Mouse (Mus musculus): ENCODE data around the gene Celf5.

Gene Celf5

DNA sequence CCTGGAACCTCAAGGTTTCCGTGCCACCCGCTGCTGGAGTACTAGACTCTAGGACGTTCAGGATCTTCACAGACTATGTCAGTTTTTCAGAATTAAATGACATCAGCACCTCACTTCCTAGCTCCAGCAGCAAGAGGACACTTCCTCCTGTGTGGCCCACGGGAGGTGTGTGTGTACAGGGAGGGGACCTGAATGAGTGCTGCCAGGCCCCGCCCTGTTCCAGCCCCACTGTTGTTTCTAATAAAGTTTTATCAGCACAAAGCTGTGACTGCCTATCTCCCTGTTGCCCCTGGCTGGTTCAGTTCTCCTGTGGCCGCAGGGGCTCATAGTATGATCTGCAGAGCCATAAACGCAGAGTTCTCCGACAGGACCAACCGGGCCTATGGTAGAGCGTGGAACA is 8.0 kb downstream of the Celf5 start:
- no peak for DNase-seq (ENCODE audit: low spot score in 2 of 2)

DNA sequence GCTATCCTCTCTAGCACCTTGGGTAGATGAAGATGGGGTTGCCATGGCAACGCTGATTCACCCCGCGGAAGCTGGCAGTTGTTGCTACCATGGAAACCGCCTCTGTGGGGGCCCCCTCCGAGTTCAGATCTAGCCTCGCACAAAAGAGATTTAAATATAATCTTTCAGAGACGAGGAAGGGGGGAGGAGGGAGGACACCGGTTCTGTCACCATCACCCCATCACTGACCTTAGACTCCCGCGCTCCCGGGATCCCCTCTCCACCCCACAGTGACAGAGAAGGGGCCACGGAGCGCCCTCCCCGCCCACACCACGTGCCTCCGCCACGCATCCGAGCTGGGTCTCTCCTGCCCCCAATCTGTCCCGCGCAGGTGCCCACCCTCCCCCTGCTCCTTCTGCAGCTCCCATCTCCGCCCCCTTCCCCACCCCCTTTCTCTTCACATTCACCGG is 9.5 kb downstream of the Celf5 start:
- DNase-seq (ENCODE audit: low spot score in 2 of 2): peak; percentile 92 to 93

DNA sequence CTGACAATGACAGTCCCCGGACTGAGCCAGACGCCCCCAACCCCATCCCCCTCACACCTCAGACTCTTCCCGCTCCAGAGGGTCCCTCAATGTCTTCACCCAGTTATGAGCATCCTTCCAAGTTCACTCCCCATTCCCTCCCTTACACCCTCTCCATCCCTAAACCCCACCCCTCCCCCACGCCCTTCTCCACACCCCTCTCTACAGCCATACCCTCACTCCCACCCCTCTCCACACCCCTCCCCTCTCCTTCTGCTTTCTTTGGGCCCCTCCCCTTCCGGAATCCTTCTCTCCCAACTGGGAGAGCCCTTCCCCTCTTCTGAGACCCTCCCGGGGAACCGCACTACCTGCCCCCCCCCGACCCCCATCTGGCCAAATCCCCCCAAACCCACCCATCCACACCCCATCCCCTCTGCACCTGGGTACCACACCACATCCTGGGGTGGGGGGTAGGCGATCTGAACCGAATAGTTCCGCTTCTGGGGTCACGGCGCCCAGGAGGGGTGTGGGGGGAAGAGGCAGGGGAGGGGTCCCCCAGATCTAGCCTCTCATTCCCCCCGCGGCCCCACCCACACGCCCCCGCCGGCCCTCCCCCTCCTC is 10.0 kb downstream of the Celf5 start:
- DNase-seq (ENCODE audit: low spot score in 2 of 2): no peak

DNA sequence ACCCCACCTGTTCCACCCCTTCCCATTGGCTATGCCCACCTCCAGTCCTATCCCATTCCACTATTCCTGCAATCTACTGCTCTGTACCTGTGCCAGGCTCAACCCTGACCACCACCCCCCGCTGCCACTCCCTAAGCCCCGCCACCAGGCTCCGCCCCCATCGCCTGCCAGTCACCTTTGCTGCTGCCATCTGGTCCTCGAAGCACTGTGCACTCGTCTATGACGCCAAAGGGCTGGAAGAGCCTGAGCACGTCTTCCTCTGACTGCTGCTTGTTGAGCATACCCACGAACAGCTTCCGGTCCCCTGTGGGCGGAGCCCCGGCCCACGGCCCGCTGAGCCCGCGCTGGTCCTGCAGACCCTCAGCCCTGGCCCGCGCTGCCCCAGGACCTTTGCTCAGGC is 12.1 kb downstream of the Celf5 start:
- DNase-seq (ENCODE audit: low spot score in 2 of 2): peak in 1 of 2 experiments; percentile 63

DNA sequence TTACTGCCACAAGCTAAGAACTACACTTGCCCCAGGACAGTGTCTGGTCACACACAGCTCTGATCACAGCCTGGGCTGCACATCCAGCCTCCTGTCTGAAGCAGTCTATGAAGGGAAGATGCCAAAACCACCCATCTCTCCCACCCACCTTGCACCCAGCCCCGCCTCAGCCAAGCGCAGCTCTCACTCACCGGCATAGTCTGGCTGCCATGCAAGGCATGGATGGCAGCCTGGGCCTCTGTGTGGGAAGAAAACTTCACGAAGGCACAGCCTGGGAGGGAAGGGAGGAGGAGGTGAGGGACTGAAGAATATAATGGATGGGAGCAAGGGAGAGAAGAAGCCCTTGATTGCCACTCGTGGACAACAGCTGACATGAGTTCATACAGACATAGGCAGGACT is 13.3 kb downstream of the Celf5 start:
- peak; percentile 76 to 88 for DNase-seq (ENCODE audit: low spot score in 2 of 2)

DNA sequence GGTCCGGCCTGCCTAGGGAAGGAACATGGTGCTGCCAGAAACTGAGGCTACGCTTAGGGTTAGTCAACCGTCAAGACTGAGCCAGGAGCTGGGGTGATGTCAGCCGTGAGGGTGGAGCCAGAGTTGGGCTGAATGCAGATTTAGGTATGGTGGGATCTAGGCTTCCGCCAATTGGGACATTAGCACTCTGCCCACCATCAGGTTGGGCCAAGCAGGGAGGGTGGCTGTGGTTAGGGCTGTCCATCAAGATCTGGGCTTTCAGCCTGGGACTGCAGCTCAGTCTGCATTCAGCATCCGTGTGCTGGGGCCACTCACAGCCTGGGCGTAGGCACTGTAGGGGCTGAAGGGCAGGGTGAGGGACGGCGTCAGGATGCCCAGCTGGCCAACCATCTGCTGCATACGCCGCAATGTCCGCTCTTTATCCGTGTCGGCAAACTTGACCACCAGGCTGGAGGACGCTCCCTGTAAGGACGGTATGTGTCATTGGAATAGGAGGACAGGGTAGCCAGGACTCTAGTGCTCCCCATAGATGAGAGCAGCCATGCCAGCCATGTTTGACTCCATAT is 14.8 kb downstream of the Celf5 start:
- no peak for DNase-seq (ENCODE audit: low spot score in 2 of 2)

DNA sequence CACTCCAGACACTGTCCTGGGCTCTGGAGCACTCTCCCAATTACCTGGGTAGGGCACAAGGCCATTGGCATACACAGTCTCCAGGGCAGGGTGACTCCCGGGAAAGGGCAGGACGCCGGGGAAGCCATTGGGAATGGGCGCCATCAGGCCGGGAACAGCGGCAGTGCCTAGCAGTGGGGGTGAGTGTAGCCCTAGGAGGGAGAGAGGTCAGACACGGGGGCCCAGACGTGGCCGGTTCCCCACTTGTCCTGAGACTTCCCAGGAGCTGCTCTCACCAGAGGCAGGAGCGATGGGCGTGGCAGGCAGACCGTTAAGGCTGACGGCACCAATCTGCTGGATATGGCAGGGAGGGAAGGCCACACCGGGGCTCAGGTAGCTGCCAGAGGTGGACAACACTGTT is 15.6 kb downstream of the Celf5 start:
- DNase-seq (ENCODE audit: low spot score in 2 of 2): no peak

DNA sequence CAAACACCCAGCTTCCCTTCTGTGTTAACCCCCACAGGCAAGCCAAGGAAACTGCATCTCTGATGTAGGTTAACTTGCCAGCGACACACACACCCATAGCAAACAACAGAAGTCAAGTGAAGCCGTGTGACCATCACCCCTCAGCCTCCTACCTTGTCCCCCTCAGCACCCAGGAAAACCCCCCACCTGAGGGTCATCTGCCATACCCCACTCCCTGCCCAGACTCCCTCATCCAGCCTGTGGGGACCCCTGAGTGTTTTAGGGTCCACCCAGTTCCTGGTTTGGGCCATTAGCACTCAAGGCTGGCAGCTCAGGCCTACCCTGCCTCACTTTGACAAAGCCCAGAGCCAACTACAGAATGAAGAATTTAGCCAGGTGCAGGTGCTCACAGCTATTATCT is 16.4 kb downstream of the Celf5 start:
- DNase-seq (ENCODE audit: low spot score in 2 of 2): no peak

DNA sequence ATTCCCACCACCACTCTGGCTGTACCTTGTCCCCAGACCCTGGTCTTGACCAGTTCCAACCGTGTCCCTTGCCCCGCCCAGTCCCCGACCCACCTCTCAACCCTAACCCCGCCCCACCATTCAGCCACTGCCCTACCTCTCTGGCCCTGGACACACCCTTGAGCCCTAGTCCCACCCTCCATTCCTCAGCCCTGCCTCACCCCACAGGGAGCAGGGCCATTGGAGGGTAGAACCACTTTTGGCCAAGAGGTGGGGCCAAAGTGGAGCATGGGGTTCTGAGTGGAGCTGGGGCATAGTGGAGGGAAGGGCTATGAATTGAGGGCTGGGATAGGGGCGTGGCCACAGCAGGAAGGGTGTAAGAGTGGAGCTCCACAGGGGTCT is 17.3 kb downstream of the Celf5 start:
- no peak for DNase-seq (ENCODE audit: low spot score in 2 of 2)

DNA sequence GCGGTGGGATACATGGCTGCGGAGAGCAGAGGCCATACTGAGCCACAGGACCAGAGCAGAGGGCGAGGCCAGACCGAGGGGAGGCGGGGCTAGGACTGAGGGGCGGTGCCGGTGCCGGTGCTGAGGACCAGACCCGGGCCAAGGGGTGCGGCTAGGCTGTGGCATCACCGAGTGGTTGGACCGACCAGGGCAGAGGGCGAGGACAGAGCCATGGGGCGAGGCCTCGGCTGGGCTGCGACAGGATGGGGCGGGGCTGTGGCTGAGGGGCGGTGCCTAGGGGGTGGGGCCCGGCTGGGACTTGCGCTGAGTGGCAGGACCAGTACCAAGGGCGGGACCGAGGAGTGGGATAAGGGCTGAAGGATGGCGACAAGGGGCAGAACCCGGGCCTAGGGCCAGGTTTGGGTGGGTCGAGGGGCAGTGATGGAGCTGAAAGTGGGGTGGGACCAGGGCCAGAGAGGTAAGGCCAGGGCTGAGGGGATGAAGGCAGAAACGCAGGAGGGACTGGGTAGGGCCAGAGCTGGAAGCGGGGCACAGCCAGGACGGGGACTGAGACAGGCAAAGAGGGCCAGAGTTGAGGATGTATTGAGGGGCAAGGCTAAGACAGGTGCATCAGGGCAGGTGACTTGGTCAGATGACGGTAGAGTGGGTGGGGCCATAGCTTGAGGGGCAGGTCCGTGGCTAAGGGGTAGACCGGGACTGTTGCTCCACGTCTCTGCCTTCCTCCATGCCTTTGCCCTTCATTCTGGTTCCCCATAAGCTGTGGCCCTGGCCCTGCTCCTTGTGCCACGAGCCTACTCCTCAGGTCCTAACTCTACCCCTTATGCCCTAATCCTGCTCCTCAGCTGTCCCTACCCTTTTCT is 17.9 kb downstream of the Celf5 start:
- peak; percentile 12 to 17 for DNase-seq (ENCODE audit: low spot score in 2 of 2)

DNA sequence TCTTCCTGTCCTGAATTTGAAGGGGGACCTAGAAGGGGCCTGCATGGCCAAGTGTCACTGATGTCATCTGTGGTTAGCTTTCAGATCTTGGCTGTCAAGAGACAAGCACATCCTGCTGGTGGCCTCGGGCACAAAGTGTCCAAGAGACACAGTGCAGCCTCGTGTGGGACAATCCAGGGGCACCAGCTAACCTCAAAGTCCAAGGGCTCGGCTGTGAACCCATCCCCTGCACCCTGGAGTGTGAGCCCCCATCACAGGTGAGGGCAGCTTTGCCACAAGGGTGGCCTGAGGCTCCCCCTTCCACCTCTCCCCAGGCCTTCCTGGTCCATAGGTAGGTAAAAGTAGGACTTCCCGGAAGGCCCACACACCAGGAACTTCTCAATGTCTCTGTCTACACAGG is 19.0 kb downstream of the Celf5 start:
- DNase-seq (ENCODE audit: low spot score in 2 of 2): peak in 1 of 2 experiments; percentile 1

DNA sequence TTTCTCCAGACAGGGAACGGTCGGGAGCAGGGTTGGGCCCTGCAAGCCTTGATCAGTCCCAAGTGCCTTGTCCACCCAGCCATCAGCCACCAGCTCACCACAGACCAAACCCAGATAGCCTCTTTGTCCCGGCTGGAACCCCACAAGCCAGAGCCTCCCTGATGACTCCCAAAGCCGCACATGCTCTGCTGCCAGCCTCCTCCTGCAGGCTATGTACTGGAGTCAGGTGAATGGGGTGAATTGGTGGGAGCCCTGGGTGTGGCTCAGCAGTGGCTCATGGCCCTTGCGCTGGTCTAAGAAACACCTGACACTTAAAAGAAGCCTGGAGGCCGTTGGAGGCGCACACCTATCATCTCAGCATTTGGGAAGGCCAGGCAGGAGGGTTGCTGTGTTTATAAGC is 19.6 kb downstream of the Celf5 start:
- DNase-seq (ENCODE audit: low spot score in 2 of 2): peak in 1 of 2 experiments; percentile 0

DNA sequence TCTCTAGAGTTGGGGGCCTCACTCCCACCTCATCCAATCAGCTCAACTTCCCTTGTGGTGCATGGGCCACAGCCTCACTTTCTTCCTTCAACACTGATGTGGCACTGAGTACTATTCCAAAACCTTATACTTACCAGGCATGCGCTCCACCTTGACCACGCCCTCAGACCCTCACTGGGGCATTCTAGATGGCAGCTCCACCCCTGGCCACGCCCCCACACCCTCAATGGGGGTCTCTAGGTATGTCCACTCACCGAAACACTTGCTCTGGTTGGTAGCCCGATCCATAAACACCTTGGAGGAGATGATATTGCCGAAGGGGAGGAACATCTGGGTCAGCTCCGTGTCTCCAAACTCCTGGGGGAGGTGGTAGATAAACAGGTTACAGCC is 20.1 kb downstream of the Celf5 start:
- DNase-seq (ENCODE audit: low spot score in 2 of 2): peak in 1 of 2 experiments; percentile 1

DNA sequence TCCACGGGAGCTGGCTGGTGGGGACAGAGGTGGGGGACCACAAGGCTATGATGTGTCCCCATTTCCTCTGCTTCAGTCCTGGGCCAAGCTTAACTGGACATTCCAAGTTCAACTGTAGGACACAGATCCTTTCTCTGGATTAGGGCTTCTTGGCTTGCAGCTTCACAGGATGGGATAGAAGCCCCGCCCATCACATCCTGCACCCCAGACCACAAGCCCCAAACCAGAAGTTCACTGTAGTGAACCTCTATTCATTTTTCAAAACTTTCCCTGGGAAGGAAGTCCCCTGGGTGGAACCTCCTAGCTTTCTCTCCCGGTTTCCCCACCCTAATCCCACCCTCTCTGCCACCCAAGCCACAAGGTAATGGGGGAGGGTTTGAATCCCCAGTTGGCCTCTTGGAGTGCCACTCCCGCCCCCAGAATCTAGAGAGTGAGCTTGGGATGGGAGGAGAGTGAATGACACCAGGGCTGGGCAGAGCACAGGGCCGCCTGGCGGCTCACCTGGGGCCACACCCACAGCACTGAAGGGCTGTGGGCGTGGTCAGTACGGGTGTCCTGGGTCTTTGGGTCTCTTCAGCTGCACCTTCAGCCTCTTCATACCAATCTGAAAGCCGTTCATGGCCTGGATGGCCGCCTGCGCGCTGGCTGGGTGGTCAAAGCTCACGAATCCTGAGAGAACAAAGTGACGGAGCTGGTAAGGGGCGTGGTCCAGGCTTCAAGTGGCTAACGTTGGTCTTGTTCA is 20.7 kb downstream of the Celf5 start:
- DNase-seq (ENCODE audit: low spot score in 2 of 2): peak in 1 of 2 experiments; percentile 3

DNA sequence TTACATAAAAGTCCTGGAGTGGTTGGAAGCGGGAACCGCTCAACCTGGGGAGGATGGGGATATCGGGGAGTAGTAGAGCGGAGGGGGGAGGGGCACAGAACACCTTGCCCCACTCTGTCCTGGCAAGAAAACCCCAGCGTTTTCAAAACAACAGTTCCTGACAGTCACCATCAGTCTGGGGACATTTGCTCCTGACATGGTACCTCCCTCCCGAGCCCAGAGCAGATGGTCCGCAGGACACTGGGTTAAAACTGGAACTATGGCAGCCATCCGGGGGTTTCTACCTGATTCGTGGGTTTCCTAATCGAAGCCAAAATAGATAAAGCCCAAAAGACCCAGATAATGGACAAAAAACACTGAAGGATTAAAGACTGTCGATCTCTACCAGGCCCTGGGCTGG is 21.6 kb downstream of the Celf5 start:
- DNase-seq (ENCODE audit: low spot score in 2 of 2): no peak

DNA sequence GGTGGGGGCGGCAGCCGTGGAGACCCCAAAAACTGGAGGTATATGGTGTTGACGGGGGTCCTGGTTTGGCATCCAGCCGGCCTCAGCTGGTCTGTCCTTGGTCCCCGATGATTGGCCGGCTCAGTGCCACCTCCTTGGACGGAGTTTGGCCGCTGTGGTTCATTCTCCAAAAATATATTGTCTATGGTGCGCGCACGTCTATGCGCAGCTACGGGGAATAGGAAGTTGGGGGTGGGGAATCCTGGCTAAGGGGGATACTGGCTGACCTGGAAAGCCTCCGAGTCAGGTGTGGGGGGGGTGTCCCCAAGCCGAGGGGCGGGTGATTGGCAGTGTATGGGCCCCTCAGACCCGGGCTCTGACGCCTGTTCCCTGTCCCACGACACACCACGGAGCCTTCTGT is 22.0 kb downstream of the Celf5 start:
- no peak for DNase-seq (ENCODE audit: low spot score in 2 of 2)

DNA sequence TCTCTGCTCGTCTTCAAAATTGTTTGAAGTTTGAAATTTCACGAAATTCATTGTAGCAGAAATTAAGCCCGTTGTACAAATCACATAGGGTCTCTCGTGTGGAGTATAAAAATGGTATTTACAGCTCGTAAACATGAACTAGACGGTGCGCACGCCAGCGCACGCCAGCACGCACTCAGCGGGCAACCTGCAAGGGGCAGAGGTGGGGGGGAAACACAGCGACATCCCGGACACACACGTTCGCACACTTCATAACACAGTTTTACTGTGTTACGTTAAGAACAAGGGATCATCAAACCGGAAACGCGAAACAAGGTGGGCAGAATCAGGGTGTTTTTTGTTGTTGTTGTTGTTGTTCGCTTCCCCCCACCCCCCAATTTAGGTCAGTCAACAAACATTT is 23.1 kb downstream of the Celf5 start:
- no peak for DNase-seq (ENCODE audit: low spot score in 2 of 2)

DNA sequence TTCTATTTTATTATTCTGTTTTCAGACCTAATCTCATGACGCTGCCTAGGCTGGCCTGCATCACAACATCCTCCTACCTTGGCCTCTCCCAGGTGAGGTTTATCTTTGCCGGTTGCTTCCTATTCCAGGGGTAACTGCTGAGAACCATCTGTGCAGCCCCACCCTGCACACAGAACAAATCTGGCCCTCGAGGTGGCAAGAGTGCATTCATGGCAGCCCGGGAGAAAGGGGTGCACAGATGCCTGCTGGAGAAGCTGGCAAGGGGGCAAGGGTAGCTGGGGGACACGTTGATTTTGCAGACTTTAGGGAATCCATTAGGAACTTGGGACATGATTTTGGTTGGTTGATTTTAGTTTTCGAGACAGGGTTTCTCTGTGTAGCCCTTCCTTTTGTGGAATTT is 24.2 kb downstream of the Celf5 start:
- no peak for DNase-seq (ENCODE audit: low spot score in 2 of 2)

DNA sequence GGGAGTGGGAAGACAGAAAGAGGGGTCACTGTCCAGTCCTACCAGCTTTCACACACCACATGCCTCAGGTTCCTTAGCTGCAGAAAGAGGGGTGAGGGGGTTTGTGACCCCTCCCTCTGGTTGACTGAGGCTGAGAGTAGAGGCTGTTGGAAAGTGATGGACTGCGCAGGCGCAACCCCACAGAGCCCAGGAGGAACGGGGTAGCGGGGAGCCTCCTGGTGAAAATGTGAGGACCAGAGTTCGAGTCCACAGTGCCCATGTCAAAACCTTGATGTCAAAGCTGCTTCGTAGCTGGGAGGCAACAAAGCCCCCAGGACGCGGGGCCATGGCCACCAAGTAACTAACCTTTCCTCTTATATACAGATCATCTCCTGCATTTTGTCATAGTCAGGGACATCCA is 24.9 kb downstream of the Celf5 start:
- DNase-seq (ENCODE audit: low spot score in 2 of 2): no peak

DNA sequence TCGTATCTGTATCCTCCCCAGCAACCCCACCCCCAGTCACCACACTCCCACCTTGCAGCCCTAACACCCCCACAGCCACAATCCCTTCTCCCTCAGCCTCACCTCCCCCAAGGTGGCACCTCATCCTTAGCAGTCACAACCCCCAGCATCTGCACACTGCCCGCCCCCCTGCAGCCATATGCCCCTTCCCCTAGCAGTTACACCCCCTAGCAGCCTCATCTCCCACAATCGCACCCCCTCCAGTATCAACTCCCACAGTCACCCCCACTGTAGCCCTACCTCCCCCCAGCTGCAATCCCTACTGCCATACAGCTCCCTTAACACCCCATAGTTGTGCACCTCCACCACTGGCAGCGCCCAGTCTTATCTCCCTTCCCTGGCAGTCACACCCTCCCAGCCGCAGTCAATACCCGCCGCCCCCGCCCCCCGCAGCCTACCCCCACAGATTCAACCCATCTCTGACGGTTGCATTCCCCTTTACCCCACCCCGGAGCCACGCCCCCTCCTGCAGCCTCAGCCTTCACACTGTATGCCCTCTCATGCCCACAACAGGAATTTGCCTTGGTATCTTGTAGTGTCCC is 25.4 kb downstream of the Celf5 start:
- DNase-seq (ENCODE audit: low spot score in 2 of 2): no peak

DNA sequence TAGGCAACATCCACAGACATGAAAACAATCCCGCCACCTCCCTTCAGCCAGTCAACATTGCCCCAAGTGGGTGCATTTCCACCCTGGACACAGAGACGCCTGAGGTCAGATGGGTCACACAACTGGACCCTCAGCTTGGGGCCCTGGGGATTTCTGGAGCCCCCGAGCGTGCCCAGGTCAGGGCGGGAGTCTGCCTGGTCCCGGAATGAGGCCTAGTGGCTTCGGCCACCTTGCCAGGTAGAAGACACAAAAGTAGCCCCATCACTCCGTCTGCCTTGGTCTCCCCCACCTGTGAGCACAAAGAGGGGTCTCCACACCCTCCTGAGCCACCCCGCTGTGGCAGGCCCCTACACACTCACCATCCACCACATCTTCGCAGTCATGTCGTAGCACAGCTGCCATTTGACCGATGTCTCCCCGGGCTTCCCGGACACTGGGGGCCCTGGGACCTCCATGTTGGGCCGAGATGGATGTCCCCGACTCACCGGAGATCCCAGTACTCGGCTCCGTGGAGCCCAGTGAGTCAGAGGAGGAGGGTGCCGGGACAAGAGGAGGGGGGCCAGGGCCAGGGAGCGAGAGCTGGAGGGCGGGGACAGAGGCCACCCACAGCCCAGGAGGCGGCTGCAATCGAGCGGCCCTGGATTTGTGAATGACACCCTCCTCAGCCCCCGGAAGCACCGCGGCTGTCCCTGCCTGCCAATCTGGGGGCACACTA is 27.2 kb downstream of the Celf5 start, which contains the start of gene Nfic:
Gene Nfic, minus strand, starts transcription at position 455 of the 715 bp plus-strand sequence.
- DNase-seq (ENCODE audit: low spot score in 2 of 2): no peak

Data from right cerebral cortex, postnatal 36 days (tissue).